ENCODE assay signal across 8 mouse cellular contexts in the genomic region with DNA sequence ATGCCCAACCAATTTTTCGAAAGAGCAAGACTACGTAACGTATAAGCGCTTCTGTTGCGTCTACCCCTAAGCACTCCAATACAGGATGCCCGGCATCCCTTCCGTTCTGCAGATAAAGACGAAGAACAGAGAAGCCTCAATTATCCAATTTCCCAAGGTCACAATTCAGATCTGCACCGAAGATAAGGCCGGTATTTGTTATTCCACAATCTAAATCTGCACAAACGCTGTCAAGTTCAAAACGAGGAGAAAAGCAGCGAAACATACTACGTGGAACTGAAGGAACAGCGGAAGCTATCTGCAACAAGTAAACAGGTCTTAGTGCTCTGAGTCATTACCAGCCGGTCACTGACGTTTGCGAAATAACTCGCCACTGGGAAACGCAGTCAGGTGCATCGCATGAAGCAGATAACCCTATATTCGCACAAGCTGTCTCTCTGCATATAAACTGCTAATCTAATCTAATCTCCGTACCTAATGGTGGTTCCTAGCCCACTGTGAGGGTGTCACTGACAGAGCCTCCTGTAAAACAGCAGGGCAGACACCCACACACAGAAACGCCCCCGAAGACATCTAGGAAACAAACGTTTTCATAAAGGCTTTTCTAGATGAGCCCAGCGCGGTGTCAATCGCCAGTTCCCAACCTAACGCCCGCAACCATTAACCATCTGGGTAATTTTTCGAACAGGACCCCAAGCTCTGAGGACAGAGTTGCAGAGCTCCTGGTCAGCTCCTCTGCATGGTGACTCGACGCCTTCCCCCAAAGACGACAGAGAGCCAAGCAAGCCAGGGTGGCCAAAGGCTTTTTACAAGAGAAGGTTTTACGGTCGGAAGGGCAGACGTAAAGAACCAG. TPM values are rescaled to one million over a fixed set of nuclear protein-coding genes. Genes with fewer than 3 reads are reported as not detected.
DNase-seq lines count a peak whose midpoint lies in the region; ATAC-seq and TF ChIP-seq lines count a peak whose summit lies in the region.

No protein-coding gene starts in this region.

- H3K4me3 ChIP-seq in thymus, adult 2 months (ENCODE audit: control insufficient read depth, insufficient read depth, low read length) = peak overlapping the region; percentile 86
- peak overlapping the region; percentile 93 for H3K4me3 ChIP-seq in liver, embryonic 11.5 days (ENCODE audit: low read depth, low read length)

- WGBS in thymus, adult 2 months = 18% methylated on average over 37 of the region's 38 CpGs
- 17% methylated on average over 32 of the region's 38 CpGs for WGBS in liver, embryonic 11.5 days

- H3K4me2 ChIP-seq in liver, embryonic 11.5 days = peak overlapping the region; percentile 93

- DNase-seq in thymus, adult 2 months = no peak
- DNase-seq in thymus, postnatal 25 days = no peak
- DNase-seq in c-Kit-positive CD71-positive TER-119-negative erythroid progenitor cells, embryonic 14.5 days (ENCODE audit: low read depth) = peak; percentile 45
- DNase-seq in liver, embryonic 11.5 days (ENCODE audit: low spot score) = peak; percentile 37
- DNase-seq in naive thymus-derived CD4-positive, alpha-beta T cell, adult 2 months (ENCODE audit: low read depth) = peak; percentile 68
- DNase-seq in embryo, embryonic 10 days (ENCODE audit: low spot score) = no peak
- DNase-seq in cerebellum, adult 11-12 months = no peak

- H3K9ac ChIP-seq in liver, embryonic 11.5 days (ENCODE audit: low read depth, low read length) = peak overlapping the region; percentile 84

- TF ChIP-seq POLR2A in thymus, adult 2 months (IDR thresholded peaks at IDR 0.05; ENCODE audit: control insufficient read depth, extremely low read depth, insufficient read depth, low read length, poor library complexity) = no peak

- no peak for TF ChIP-seq CTCF in thymus, adult 2 months (IDR thresholded peaks at IDR 0.05; ENCODE audit: borderline replicate concordance, control insufficient read depth, extremely low read depth, insufficient read depth, low read length, poor library complexity)

- no peaks in the 10 kb centered on the region for H3K36me3 ChIP-seq in thymus, adult 2 months (ENCODE audit: control insufficient read depth, insufficient read depth, low read length)
- H3K36me3 ChIP-seq in liver, embryonic 11.5 days (ENCODE audit: control insufficient read depth, insufficient read depth, low read length) = no peaks in the 10 kb centered on the region

- no peaks in the 10 kb centered on the region for H3K9me3 ChIP-seq in liver, embryonic 11.5 days (ENCODE audit: control insufficient read depth, low read length)

- 0 out of 4 replicates have a peak, but pooled peaks have one; percentile 9 to 21 for ATAC-seq in hematopoietic stem cell, adult 5-6 weeks (replicated peaks in 1 of 2; ENCODE audit: insufficient read depth in 1 of 2, low FRiP score in 2 of 2, low TSS enrichment in 1 of 2, low read depth in 1 of 2, poor library complexity in 2 of 2, severe bottlenecking in 2 of 2)
- ATAC-seq in liver, embryonic 11.5 days (replicated peaks; ENCODE audit: low FRiP score) = peak; percentile 6

- peaks cover 12% of the 10 kb centered on the region for H3K4me1 ChIP-seq in thymus, adult 2 months (replicated peaks; ENCODE audit: control insufficient read depth, insufficient read depth, low read length)
- peaks cover 42% of the 10 kb centered on the region for H3K4me1 ChIP-seq in liver, embryonic 11.5 days (replicated peaks; ENCODE audit: control insufficient read depth, insufficient read depth, low read length)

- H3K27me3 ChIP-seq in thymus, adult 2 months (ENCODE audit: control insufficient read depth, insufficient read depth, low read length) = no peaks in the 10 kb centered on the region
- no peaks in the 10 kb centered on the region for H3K27me3 ChIP-seq in liver, embryonic 11.5 days (replicated peaks; ENCODE audit: control insufficient read depth, insufficient read depth, low read length)

- no peak overlapping the region for H3K27ac ChIP-seq in thymus, adult 2 months (ENCODE audit: control insufficient read depth, insufficient read depth, low read length)
- peak overlapping the region; percentile 53; the same call in 1 of the 2 replicates for H3K27ac ChIP-seq in liver, embryonic 11.5 days (ENCODE audit: low read depth, low read length)

RNA-seq across cellular contexts. Expression of a gene that starts 0.8 kb away (rescaled TPM):
- polyA plus RNA-seq in thymus, adult 2 months (2012; rRNA removed) = 7.0 and 8.7 TPM in 2 replicates
- 39.6 and 43.7 TPM in 2 replicates for total RNA-seq in hematopoietic stem cell, adult 5-6 weeks (2017)
- 61.6 and 72.9 TPM in 2 replicates for polyA plus RNA-seq in liver, embryonic 11.5 days (2014; fragmentation: Nextera tagmentation; extraction: Ambion mirVana)

Comparison
In these comparisons a context has a peak if more than half of its experiments do, and no peak if none do; other contexts are left out.
1. DNase-seq: peak in c-Kit-positive CD71-positive TER-119-negative erythroid progenitor cells, embryonic 14.5 days (single experiment), liver, embryonic 11.5 days (single experiment) and naive thymus-derived CD4-positive, alpha-beta T cell, adult 2 months (single experiment); none in thymus, adult 2 months (single experiment), thymus, postnatal 25 days (single experiment), embryo, embryonic 10 days (single experiment) and cerebellum, adult 11-12 months (single experiment).